Mouse (Mus musculus): Measurements from ENCODE around the gene Rae1.

Gene Rae1
- long read RNA-seq, experiment 1, transcript Rae1-201 (12 exons, 1,742 nt): major isoform, 66 of 85 reads
- long read RNA-seq, experiment 1, partial matches to known transcripts: 11 of 85 reads
- long read RNA-seq, experiment 1, other reads (novel, unspliced or antisense): 7 of 85 reads
- long read RNA-seq, experiment 2, transcript Rae1-201 (12 exons, 1,742 nt): major isoform, 87 of 114 reads
- long read RNA-seq, experiment 2, partial matches to known transcripts: 15 of 114 reads
- long read RNA-seq, experiment 2, other reads (novel, unspliced or antisense): 10 of 114 reads

- intact Hi-C loops (cut with DNase I): loop anchor here (1.0 to 10.0 kb wide), 4 partner anchors 55 to 525 kb away; partner anchors contain the start of genes Bmp7 and Fam209
Measured at GRCm38 (mm10) chr2:172999630-173000284, at the start of gene Rae1. Gene Rae1, plus strand, starts transcription at chr2:173000117.

GRCm38 (mm10) chr2:172950119-172950676, 49.7 kb upstream of the Rae1 start:
- intact Hi-C loops (cut with DNase I): loop anchor here (2.0 kb wide), 1 partner anchor 119 kb away; no protein-coding TSS in a partner anchor

DNA sequence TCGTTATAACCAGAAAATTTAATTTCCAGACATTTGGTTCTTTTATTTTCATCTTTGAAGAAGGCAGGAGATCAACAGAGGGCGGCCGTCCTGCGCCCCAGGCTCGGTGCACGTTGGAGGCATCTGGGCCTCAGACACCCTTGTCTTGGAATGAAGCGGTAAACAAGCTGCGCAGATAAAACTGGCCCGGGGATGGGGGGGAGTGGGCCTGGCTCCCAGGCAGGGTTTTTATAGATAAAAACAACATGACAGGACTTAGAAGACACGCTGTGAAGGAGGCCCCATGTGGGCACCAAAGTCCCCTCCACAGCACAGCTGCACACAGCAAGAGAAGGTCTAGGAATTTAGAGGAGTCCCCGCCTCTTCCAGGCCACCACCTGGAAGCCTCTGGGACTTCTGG, 49.2 kb upstream of the Rae1 start:
- intact Hi-C loops (cut with DNase I): loop anchor here (2.0 kb wide), 1 partner anchor 120 kb away; no protein-coding TSS in a partner anchor

DNA sequence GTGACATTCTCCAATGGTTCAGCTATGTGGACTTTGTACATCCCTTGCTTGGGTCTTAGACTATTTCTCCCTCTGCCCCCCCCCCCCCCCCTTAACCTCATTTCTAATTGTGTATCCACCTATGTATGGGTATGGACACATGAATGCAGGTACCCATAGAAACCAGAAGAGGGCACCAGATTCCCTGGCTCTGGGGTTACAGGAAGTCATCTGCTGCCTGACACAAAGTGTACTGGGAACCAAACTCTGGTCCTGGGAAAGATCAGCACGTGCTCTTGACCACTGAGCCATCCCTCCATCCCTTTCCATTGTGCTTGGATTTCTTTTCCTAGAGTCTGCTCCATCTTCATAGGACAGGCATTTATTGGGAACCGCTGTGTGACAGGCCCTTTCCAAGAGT, 47.9 kb upstream of the Rae1 start:
- intact Hi-C loops (cut with DNase I): loop anchor here (2.0 kb wide), 1 partner anchor 121 kb away; no protein-coding TSS in a partner anchor

GRCm38 (mm10) chr2:172958579-172958978, 41.3 kb upstream of the Rae1 start:
- intact Hi-C loops (cut with DNase I): no loop called here

DNA sequence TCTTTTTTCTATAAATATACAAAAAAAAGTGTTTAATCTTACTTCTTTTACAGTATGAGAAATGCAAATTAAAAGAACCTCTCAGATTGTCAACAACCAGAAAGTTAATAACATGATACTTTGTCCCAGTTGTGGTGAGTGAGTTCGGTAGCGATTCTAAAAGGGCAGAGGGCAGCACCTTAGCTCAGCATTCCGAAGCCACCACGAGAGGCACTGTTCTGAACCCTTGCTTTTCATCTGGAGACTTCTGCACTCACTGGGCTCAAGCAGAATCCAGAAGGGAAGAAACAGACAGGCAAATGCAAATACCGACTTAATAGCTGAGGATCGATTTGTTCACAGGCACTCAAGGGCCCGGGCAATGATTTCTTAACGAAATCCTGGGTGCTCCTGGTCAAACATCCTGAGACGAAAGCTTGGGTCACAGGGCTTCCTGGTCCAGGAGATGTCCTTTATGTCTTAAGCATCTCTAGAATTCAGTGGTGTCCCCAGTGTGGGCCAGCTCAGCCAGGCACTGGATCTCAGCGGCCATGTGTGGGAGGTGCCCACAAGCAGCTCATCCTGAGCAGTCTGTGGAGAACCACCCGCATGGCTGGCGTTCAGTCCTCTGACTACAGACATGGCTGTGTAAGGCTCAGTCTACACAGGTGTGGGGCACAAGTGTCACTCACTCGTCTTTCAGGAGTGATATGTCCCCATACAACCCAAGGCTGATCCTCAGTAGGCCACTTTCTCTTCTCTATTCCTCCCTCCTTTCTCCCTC, 40.7 kb upstream of the Rae1 start:
- intact Hi-C loops (cut with DNase I): no loop called here

GRCm38 (mm10) chr2:172960350-172960749, 39.6 kb upstream of the Rae1 start:
- intact Hi-C loops (cut with DNase I): no loop called here

DNA sequence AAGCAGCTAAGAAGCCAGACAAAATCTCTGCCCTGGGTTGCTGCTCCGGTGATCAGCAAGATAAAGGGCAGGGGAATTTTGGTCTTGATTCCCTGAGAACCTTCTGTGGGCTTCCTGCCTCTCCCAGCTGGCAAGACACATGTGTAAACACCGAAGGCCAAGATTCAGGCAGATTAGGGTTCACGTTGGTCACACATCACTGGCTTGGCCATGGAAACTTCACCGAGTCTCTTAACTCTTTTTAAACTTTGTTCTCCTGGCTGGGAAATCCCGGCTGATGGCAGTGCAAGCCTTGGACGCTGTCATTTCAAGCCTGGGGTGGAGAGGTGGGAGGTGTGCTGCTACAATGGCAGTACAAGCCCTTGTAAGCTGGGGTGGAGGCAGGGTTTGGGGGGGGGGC, 38.7 kb upstream of the Rae1 start:
- intact Hi-C loops (cut with DNase I): no loop called here

GRCm38 (mm10) chr2:172965249-172965648, 34.7 kb upstream of the Rae1 start:
- intact Hi-C loops (cut with DNase I): no loop called here

DNA sequence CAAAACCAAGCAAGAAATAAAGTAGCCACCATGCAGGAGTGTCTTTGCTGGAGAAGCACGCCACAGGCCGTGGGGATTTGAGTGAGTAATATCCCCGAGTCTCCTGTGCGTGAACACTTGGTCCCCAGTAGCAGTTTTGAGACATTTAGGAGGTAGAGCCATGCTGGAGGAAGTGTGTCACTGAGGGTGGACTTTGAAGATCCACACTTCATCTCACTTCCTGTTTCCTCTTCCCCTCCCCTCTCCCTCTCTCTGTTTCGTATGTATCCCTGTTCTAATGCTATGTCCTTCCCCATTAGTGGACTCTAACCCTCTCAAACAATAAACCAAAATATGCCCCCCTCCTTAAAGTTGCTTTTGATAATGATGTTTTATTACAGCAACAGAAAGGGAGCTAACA, 33.4 kb upstream of the Rae1 start:
- intact Hi-C loops (cut with DNase I): no loop called here

GRCm38 (mm10) chr2:172971865-172972264, 28.1 kb upstream of the Rae1 start:
- intact Hi-C loops (cut with DNase I): no loop called here

- intact Hi-C loops (cut with DNase I): no loop called here
Measured at GRCm38 (mm10) chr2:172973806-172974565, 25.9 kb upstream of the Rae1 start.

DNA sequence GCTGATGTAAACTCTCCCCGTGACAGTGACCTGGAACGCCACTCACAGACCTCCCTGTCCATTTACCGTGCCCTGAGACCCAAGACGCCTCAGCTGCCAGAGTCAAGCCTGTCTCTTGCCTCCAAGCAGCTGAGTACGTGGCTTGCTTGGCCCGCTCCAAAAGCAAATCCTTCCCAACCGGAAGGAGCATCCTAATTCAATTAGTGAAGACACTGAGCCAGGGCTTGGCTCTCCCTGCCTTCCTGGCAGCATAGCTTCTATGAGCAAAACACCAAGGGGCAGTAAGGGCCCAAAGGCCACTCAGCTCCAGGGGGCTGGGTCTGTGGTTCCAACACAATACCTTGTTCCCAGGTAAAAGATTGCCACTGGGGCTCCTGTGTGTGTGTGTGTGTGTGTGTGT, 25.2 kb upstream of the Rae1 start:
- intact Hi-C loops (cut with DNase I): no loop called here

DNA sequence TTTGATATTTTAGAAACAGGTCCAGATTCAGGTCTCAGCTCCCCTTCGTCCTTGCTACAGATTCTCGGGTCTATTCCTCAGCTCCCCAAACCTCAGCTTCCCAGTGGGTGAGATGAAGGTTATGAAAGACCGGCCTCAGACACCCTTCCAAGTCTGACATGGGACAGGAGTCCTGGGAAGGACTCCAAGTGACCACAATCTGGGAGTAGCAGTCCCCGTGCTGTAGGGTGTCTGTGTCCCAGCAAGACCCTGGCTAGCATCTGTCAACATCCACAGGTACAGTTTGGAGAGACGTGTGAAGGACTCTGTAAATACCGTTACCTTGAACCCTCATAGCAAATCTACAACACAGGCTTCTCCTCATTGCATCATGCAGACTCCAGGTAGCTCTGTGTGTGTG, 24.8 kb upstream of the Rae1 start:
- intact Hi-C loops (cut with DNase I): no loop called here

- intact Hi-C loops (cut with DNase I): no loop called here
Measured at GRCm38 (mm10) chr2:172976661-172977238, 23.2 kb upstream of the Rae1 start.

GRCm38 (mm10) chr2:172977409-172978130, 22.3 kb upstream of the Rae1 start, which contains the start of gene Spo11:
Gene Spo11, plus strand, starts transcription at chr2:172977700.
- intact Hi-C loops (cut with DNase I): no loop called here

DNA sequence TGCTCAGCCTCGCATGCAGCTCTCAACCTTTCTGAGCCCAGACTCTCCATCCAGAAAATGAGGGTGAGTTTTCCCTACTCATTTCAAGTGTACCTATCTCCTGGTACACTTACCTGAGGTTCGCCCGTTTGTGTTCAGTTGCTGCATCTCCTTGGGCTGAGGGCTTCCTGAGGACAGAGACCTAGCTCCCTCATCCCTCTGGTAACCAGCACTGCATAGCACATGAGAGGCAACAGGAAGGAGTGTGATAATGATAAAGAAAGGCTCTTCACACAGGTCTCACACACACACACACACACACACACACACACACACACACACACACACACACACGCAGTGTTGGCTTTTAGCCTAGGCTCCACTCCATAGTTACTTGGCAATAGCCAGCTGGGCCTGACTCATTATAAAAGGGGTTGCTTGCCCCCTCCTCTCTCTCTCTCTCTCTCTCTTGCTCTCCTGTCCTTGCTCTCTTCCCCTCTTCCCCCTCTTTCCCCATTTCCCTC, 21.7 kb upstream of the Rae1 start:
- intact Hi-C loops (cut with DNase I): no loop called here

DNA sequence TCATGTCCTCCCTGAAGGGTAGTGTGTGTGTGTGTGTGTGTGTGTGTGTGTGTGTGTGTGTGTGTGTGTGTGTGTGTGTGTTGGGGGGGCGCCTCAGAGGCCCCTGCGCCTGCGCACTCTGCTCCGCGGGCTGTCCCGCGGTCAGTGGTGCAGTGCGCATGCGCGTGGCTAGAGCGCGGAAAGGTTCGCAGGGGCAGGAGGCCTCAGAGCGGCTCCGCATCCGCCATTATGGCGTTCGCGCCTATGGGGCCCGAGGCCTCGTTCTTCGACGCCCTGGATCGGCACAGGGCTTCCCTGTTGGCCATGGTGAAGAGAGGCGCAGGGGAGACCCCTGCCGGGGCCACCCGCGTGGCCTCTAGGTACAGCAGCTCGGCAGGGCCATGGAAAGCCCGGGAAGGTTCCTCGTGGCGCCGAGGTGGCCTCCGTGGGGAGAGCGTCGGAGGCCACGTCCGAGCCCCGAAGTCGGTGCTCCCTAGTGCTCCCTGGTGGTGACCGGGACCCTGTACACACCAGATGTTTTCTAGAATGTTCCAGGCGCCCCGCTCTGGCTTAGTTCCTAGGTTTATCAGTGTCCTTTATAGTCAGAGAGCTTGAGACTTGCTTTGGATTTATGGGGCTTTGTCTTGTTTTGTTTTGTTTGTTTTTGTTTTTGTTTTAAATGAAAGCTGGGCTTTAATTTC, 20.1 kb upstream of the Rae1 start:
- intact Hi-C loops (cut with DNase I): no loop called here

Measured in adrenal gland (tissue).